Comparison of ENCODE assay signal across 18 mouse cellular contexts in the genomic region with DNA sequence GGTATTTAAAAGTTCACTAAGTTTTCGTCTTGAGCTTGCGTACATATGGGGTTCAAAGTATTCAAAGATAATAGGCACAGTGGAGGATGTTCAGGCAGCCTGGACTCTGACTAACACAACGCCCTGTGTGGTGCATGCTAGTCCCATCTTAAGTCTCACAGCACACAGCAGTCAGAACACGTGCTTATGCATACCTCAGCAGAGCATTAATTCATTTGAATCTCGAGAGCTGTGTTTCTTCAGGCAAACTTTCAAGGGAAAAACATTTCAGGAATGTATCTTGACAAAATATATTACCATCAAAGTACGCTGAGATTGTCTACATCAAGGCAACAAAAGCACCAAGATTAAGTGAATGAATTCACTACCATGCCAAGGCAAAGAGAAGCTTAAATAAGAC. TPM values are rescaled to one million over a fixed set of nuclear protein-coding genes. Genes with fewer than 3 reads are reported as not detected.
"Had no signal": no experiment of that assay in that cellular context is flagged by ENCODE, and none has a peak within 500 bp of the region (broad histone marks: within the 10 kb centered on the region; RNA-seq: fewer than 3 reads in every experiment).

No protein-coding gene starts in this region.

- H3K36me3 ChIP-seq: limb, embryonic 15.5 days had no signal

- H3K27me3 ChIP-seq: limb, embryonic 12.5 days; limb, embryonic 15.5 days had no signal

- H3K27ac ChIP-seq: left cerebral cortex, adult 2 months; limb, embryonic 12.5 days; limb, embryonic 15.5 days; liver, embryonic 14.5 days; macrophage had no signal

- ATAC-seq: liver, postnatal 0 days; lung, postnatal 0 days had no signal

- H3K4me1 ChIP-seq: limb, embryonic 12.5 days; limb, embryonic 15.5 days had no signal

- H3K4me3 ChIP-seq: left cerebral cortex, adult 2 months; limb, embryonic 12.5 days; limb, embryonic 15.5 days had no signal

- DNase-seq: kidney, adult 11 months; kidney, postnatal 25 days; layer of hippocampus, postnatal 36 days; liver, postnatal 0 days; lung, embryonic 14.5 days; midbrain, embryonic 14.5 days; thymus, adult 18-20 months; thymus, postnatal 14 days; thymus, postnatal 4 days had no signal

- H3K4me2 ChIP-seq: limb, embryonic 12.5 days; limb, embryonic 15.5 days; liver, embryonic 11.5 days; lung, embryonic 14.5 days; midbrain, embryonic 11.5 days had no signal

- H3K9me3 ChIP-seq: limb, embryonic 12.5 days; limb, embryonic 15.5 days had no signal

- H3K9ac ChIP-seq: limb, embryonic 12.5 days; limb, embryonic 15.5 days; liver, embryonic 14.5 days; liver, postnatal 0 days; lung, embryonic 14.5 days had no signal

RNA-seq across cellular contexts. Expression of gene Mpdz, which starts 45.7 kb away (rescaled TPM):
- total RNA-seq: megakaryocyte-erythroid progenitor cell, adult 5-6 weeks had no signal
- polyA plus RNA-seq: macrophage had no signal
